Mouse (Mus musculus) heart, adult 2 months (tissue): ENCODE data around the gene Hnrnpm.

Experiments used
- CTCF ChIP-seq: fragments of 200-600 bp; IDR thresholded peaks from 2 replicates; pipeline ENCODE4 v1.8.1; 2022; ENCODE audit warnings: antibody characterized with exemption, mild to moderate bottlenecking, moderate library complexity
- POLR2A ChIP-seq: fragments of 200-500 bp; IDR thresholded peaks from 2 replicates; pipeline ENCODE4 v1.6.1; 2011; ENCODE audit warnings: mild to moderate bottlenecking, low read depth, low read length, control low read depth; ENCODE audit not compliant: insufficient read depth

DNA sequence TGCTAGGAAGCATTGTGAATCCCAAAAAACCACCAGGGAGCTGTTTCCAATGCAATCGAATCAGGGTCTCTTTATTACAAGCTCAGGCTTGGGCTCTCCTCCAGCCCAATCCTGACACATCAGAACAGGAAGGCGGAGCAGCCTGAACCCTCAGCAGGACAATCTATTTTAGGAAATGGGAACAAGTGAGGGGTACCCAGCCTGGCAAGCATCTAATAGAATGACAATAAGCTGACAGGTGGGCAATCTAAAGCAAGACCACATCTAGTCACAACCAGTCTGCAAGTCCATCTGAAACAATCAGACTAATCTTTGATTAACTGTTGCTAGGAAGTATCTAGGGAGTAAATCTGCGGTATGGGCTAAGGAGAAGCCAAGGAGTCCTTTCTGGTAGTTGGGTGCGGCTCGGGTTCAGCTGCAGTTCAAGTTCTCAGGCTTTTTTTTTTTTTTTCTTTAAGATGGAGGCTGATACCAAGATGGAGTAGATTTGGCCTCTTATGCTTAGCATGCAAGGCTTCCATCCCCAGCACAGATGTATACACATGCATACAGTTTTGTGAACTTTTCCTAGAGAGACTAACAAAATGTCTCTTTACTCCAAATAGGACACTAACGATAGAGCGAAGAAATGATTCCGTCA is 86.7 kb downstream of the Hnrnpm start:
- TF ChIP-seq CTCF = no peak
- no peak for TF ChIP-seq POLR2A
